Mouse (Mus musculus): Measurements from ENCODE around the gene Gid4.
A peak's percentile ranks its signal among the peaks of the same experiment; 100 is the strongest.
"Not testable (repeated sequence)": the region's sequence is repeated elsewhere in the genome, so short reads cannot be mapped to it uniquely, and the experiment has no call there.

The Gid4 gene

GRCm38 (mm10) chr11:60435133-60435532, 18.2 kb downstream of the Gid4 start:
- no peak for DNase-seq

- DNase-seq: no peak
These were observed 19.7 kb downstream of the Gid4 start for GRCm38 (mm10) chr11:60436618-60437017.

- not testable (repeated sequence) for DNase-seq
These were observed 22.7 kb downstream of the Gid4 start for GRCm38 (mm10) chr11:60439621-60440020.

GRCm38 (mm10) chr11:60440176-60440575, 23.2 kb downstream of the Gid4 start:
- DNase-seq: no peak

- DNase-seq: no peak
These were observed 26.0 kb downstream of the Gid4 start for GRCm38 (mm10) chr11:60442896-60443295.

- no peak for DNase-seq
These were observed 27.1 kb downstream of the Gid4 start for GRCm38 (mm10) chr11:60444007-60444406.

GRCm38 (mm10) chr11:60454080-60454744, 37.3 kb downstream of the Gid4 start, which contains the start of gene Drg2:
Gene Drg2, plus strand, starts transcription at chr11:60454591.
- peak; percentile 92 to 94 for DNase-seq

- DNase-seq: no peak
These were observed 37.8 kb downstream of the Gid4 start for GRCm38 (mm10) chr11:60454745-60455087.

- DNase-seq: no peak
These were observed 41.0 kb downstream of the Gid4 start for GRCm38 (mm10) chr11:60457973-60458372.

- DNase-seq: peak; percentile 29 to 46
These were observed 49.0 kb downstream of the Gid4 start for GRCm38 (mm10) chr11:60465943-60466380.

- no peak for DNase-seq
These were observed 52.1 kb downstream of the Gid4 start, which contains the start of gene Myo15 for GRCm38 (mm10) chr11:60469039-60469438. Gene Myo15, plus strand, starts transcription at chr11:60469339.

GRCm38 (mm10) chr11:60470743-60471142, 53.8 kb downstream of the Gid4 start:
- no peak for DNase-seq

- no peak for DNase-seq
These were observed 57.6 kb downstream of the Gid4 start for GRCm38 (mm10) chr11:60474534-60474933.

- DNase-seq: no peak
These were observed 58.9 kb downstream of the Gid4 start for GRCm38 (mm10) chr11:60475668-60476362.

GRCm38 (mm10) chr11:60478121-60478520, 61.2 kb downstream of the Gid4 start:
- DNase-seq: peak; percentile 72 to 83

- DNase-seq: no peak
These were observed 69.3 kb downstream of the Gid4 start for GRCm38 (mm10) chr11:60486267-60486666.

- DNase-seq: no peak
These were observed 75.8 kb downstream of the Gid4 start for GRCm38 (mm10) chr11:60492726-60493125.

GRCm38 (mm10) chr11:60495692-60496091, 78.7 kb downstream of the Gid4 start:
- no peak for DNase-seq

Measured in lung, postnatal 4 days (tissue).